Mouse (Mus musculus) MEL (cell line): ENCODE measurements at regions not wholly inside any gene's neighbourhood (a gene's known extent, or its start where the extent isn't known, plus 50 kb on each side); places are given as distances from the start of the nearest gene placed in this dataset.

Source experiments
- DNase-seq: peaks from one replicate; pipeline ENCODE4 v3.0.0; 2011; ENCODE audit warnings: low read depth, low spot score
- H3K27ac ChIP-seq: 2 replicates; pipeline ENCODE4 v1.5.1; 2012; ENCODE audit warnings: low read depth, mild to moderate bottlenecking, control low read depth, low read length, moderate library complexity; ENCODE audit not compliant: control insufficient read depth
- H3K27me3 ChIP-seq, 2 experiments: fragments of 150-350 bp in 1 of 2; sonication (generic) in 1 of 2; 2 replicates each; pipeline ENCODE4 v1.6.1; 2012; ENCODE audit warnings: low read length in 2 of 2, mild to moderate bottlenecking in 2 of 2, improper control_type of control experiment in 1 of 2, moderate library complexity in 1 of 2; ENCODE audit not compliant: insufficient read depth in 2 of 2, control insufficient read depth in 1 of 2
- H3K36me3 ChIP-seq, 2 experiments: 2 replicates each; pipeline ENCODE4 v1.6.1; 2012 to 2014; ENCODE audit warnings: low read length in 2 of 2, improper control_type of control experiment in 1 of 2, inconsistent platforms in 1 of 2, mild to moderate bottlenecking in 1 of 2; ENCODE audit not compliant: insufficient read depth in 2 of 2, control insufficient read depth in 1 of 2
- H3K4me1 ChIP-seq, 2 experiments: fragments of 150-350 bp in 1 of 2; sonication (generic) in 1 of 2; 2 replicates each; pipeline ENCODE4 v1.6.1; 2012; ENCODE audit warnings: low read length in 2 of 2, improper control_type of control experiment in 1 of 2, mild to moderate bottlenecking in 1 of 2; ENCODE audit not compliant: insufficient read depth in 2 of 2, control insufficient read depth in 1 of 2
- H3K4me3 ChIP-seq, 2 experiments: fragments of 150-350 bp in 1 of 2; sonication (generic) in 1 of 2; 2 replicates each; pipeline ENCODE4 v1.5.1; 2012; ENCODE audit warnings: low read depth in 2 of 2, low read length in 2 of 2, mild to moderate bottlenecking in 2 of 2, moderate library complexity in 2 of 2, control low read depth in 1 of 2, improper control_type of control experiment in 1 of 2; ENCODE audit not compliant: control insufficient read depth in 1 of 2, insufficient read depth in 1 of 2
- H3K79me2 ChIP-seq: 2 replicates; pipeline ENCODE4 v1.6.1; 2012; ENCODE audit warnings: mild to moderate bottlenecking, low read length, moderate library complexity; ENCODE audit not compliant: control insufficient read depth, poor library complexity, insufficient read depth
- H3K9ac ChIP-seq: 2 replicates; pipeline ENCODE4 v1.6.1; 2012; ENCODE audit warnings: low read depth, mild to moderate bottlenecking, control low read depth, low read length, moderate library complexity; ENCODE audit not compliant: control insufficient read depth, poor library complexity, severe bottlenecking
- H3K9me3 ChIP-seq: fragments of 150-350 bp; sonication (generic); replicated peaks from 2 replicates; pipeline ENCODE4 v1.6.1; 2012; ENCODE audit warnings: mild to moderate bottlenecking, low read length, improper control_type of control experiment, moderate library complexity; ENCODE audit not compliant: insufficient read depth
- BHLHE40 ChIP-seq: IDR thresholded peaks from 2 replicates; pipeline ENCODE4 v1.6.1; 2012; ENCODE audit warnings: low read depth, mild to moderate bottlenecking, inconsistent platforms, low read length, improper control_type of control experiment, borderline replicate concordance
- CHD1 ChIP-seq: IDR thresholded peaks from 2 replicates; pipeline ENCODE4 v1.6.1; 2012; ENCODE audit warnings: low read depth, mild to moderate bottlenecking, inconsistent platforms, low read length, improper control_type of control experiment
- CHD2 ChIP-seq: IDR thresholded peaks from 2 replicates; pipeline ENCODE4 v1.6.1; 2011; ENCODE audit warnings: low read length, improper control_type of control experiment
- E2F4 ChIP-seq: IDR thresholded peaks from 2 replicates; pipeline ENCODE4 v1.6.1; 2011; ENCODE audit warnings: low read depth, low read length, improper control_type of control experiment, borderline replicate concordance
- ELF1 ChIP-seq: IDR thresholded peaks from 2 replicates; pipeline ENCODE4 v1.6.1; 2014; ENCODE audit warnings: low read depth, mild to moderate bottlenecking, inconsistent platforms, low read length, improper control_type of control experiment, moderate library complexity
- ETS1 ChIP-seq: IDR thresholded peaks from 2 replicates; pipeline ENCODE4 v1.6.1; 2012; ENCODE audit warnings: low read depth, mild to moderate bottlenecking, inconsistent platforms, low read length, improper control_type of control experiment, moderate library complexity
- GABPA ChIP-seq: IDR thresholded peaks from 2 replicates; pipeline ENCODE4 v1.6.1; 2012; ENCODE audit warnings: low read depth, mild to moderate bottlenecking, inconsistent platforms, low read length, improper control_type of control experiment, moderate library complexity
- GATA1 ChIP-seq: IDR thresholded peaks from 2 replicates; pipeline ENCODE4 v1.6.1; 2011; ENCODE audit warnings: low read depth, low read length, improper control_type of control experiment
- JUND ChIP-seq: IDR thresholded peaks from 2 replicates; pipeline ENCODE4 v1.6.1; 2011; ENCODE audit warnings: low read depth, mild to moderate bottlenecking, improper control_type of control experiment, low read length
- MAZ ChIP-seq: IDR thresholded peaks from 2 replicates; pipeline ENCODE4 v1.6.1; 2012; ENCODE audit warnings: low read depth, mild to moderate bottlenecking, inconsistent platforms, low read length, improper control_type of control experiment
- MXI1 ChIP-seq: IDR thresholded peaks from 2 replicates; pipeline ENCODE4 v1.6.1; 2011; ENCODE audit warnings: mild to moderate bottlenecking, low read depth, low read length, improper control_type of control experiment
- MYB ChIP-seq: IDR thresholded peaks from 2 replicates; pipeline ENCODE4 v1.6.1; 2011; ENCODE audit warnings: mild to moderate bottlenecking, low read depth, low read length, improper control_type of control experiment
- NRF1 ChIP-seq: IDR thresholded peaks from 2 replicates; pipeline ENCODE4 v1.6.1; 2014; ENCODE audit warnings: low read depth, mild to moderate bottlenecking, inconsistent platforms, low read length, improper control_type of control experiment, moderate library complexity; ENCODE audit not compliant: poor library complexity, insufficient read depth, severe bottlenecking
- POLR2AphosphoS2 ChIP-seq: IDR thresholded peaks from 2 replicates; pipeline ENCODE4 v1.6.1; 2011; ENCODE audit warnings: low read length, improper control_type of control experiment
- POLR2AphosphoS5 ChIP-seq: IDR thresholded peaks from 2 replicates; pipeline ENCODE4 v1.6.1; 2012; ENCODE audit warnings: low read depth, borderline replicate concordance, mild to moderate bottlenecking, inconsistent platforms, low read length, moderate library complexity, mixed read lengths
- SIN3A ChIP-seq: IDR thresholded peaks from 2 replicates; pipeline ENCODE4 v1.6.1; 2012; ENCODE audit warnings: low read length, improper control_type of control experiment, inconsistent platforms
- SMC3 ChIP-seq: IDR thresholded peaks from 2 replicates; pipeline ENCODE4 v1.6.1; 2011; ENCODE audit warnings: low read depth, low read length, improper control_type of control experiment
- TAL1 ChIP-seq: IDR thresholded peaks from 2 replicates; pipeline ENCODE4 v1.6.1; 2012; ENCODE audit warnings: mild to moderate bottlenecking, inconsistent platforms, low read length, moderate library complexity, mixed read lengths
- TBP ChIP-seq: IDR thresholded peaks from 2 replicates; pipeline ENCODE4 v1.8.0; 2011; ENCODE audit warnings: low read depth, low read length, improper control_type of control experiment
- UBTF ChIP-seq: IDR thresholded peaks from 2 replicates; pipeline ENCODE4 v1.6.1; 2012; ENCODE audit warnings: low read depth, mild to moderate bottlenecking, inconsistent platforms, low read length, improper control_type of control experiment, moderate library complexity, borderline replicate concordance; ENCODE audit not compliant: insufficient read depth
- USF1 ChIP-seq: IDR thresholded peaks from 2 replicates; pipeline ENCODE4 v1.6.1; 2014; ENCODE audit warnings: low read depth, mild to moderate bottlenecking, inconsistent platforms, low read length, improper control_type of control experiment, moderate library complexity
- USF2 ChIP-seq, 2 experiments: IDR thresholded peaks; 2 replicates each; pipeline ENCODE4 v1.6.1; 2011 to 2012; ENCODE audit warnings: improper control_type of control experiment in 2 of 2, low read length in 2 of 2, borderline replicate concordance in 1 of 2, inconsistent platforms in 1 of 2, low read depth in 1 of 2, mild to moderate bottlenecking in 1 of 2; ENCODE audit not compliant: insufficient read depth in 1 of 2
- ZKSCAN1 ChIP-seq: IDR thresholded peaks from 2 replicates; pipeline ENCODE4 v1.6.1; 2012; ENCODE audit warnings: low read depth, mild to moderate bottlenecking, inconsistent platforms, low read length, improper control_type of control experiment, moderate library complexity
- ZMIZ1 ChIP-seq: IDR thresholded peaks from 2 replicates; pipeline ENCODE4 v1.6.1; 2012; ENCODE audit warnings: low read depth, mild to moderate bottlenecking, inconsistent platforms, low read length, improper control_type of control experiment, moderate library complexity
- ZNF384 ChIP-seq: IDR thresholded peaks from 2 replicates; pipeline ENCODE4 v1.6.1; 2012; ENCODE audit warnings: low read depth, mild to moderate bottlenecking, inconsistent platforms, low read length, improper control_type of control experiment

GRCm38 (mm10) chr11:114500416-114500815 lies 167.9 kb upstream of the Rpl38 start:
- no peaks in the 10 kb centered on the region for H3K79me2 ChIP-seq
- DNase-seq: no peak
- no peaks in the 10 kb centered on the region for H3K4me1 ChIP-seq
- H3K9me3 ChIP-seq: no peaks in the 10 kb centered on the region
- no peaks in the 10 kb centered on the region for H3K27me3 ChIP-seq
- TF ChIP-seq UBTF: no peak
- no peak for TF ChIP-seq CHD1
- TF ChIP-seq TBP: no peak
- TF ChIP-seq ZNF384: no peak
- TF ChIP-seq ZMIZ1: no peak
- no peak for TF ChIP-seq ZKSCAN1
- TF ChIP-seq ETS1: no peak
- TF ChIP-seq BHLHE40: no peak
- no peak for TF ChIP-seq ELF1
- no peak for TF ChIP-seq MYB
- TF ChIP-seq POLR2AphosphoS2: no peak
- TF ChIP-seq CHD2: no peak
- no peak for TF ChIP-seq USF1
- no peak for TF ChIP-seq NRF1
- TF ChIP-seq POLR2AphosphoS5: no peak
- no peak for TF ChIP-seq GABPA
- no peak for TF ChIP-seq E2F4
- no peak for TF ChIP-seq TAL1
- H3K27ac ChIP-seq: no peak overlapping the region
- no peak overlapping the region for H3K9ac ChIP-seq
- no peaks in the 10 kb centered on the region for H3K36me3 ChIP-seq
- H3K4me3 ChIP-seq: no peak overlapping the region

GRCm38 (mm10) chr11:114499665-114500064 lies 168.7 kb upstream of the Rpl38 start:
- no peak overlapping the region for H3K27ac ChIP-seq
- H3K9ac ChIP-seq: no peak overlapping the region
- no peaks in the 10 kb centered on the region for H3K9me3 ChIP-seq
- H3K27me3 ChIP-seq: no peaks in the 10 kb centered on the region
- DNase-seq: no peak
- H3K36me3 ChIP-seq: no peaks in the 10 kb centered on the region
- H3K4me3 ChIP-seq: no peak overlapping the region
- TF ChIP-seq CHD1: no peak
- no peak for TF ChIP-seq SIN3A
- no peak for TF ChIP-seq GATA1
- no peak for TF ChIP-seq TAL1
- no peak for TF ChIP-seq USF2 (IDR thresholded peaks at IDR 0.05; ENCODE audit: borderline replicate concordance in 1 of 2, insufficient read depth in 1 of 2, low read depth in 1 of 2, low read length in 2 of 2)
- no peak for TF ChIP-seq MAZ
- TF ChIP-seq JUND: no peak
- TF ChIP-seq MXI1: no peak
- no peak for TF ChIP-seq ZKSCAN1
- no peak for TF ChIP-seq SMC3
- no peak for TF ChIP-seq USF1
- no peak for TF ChIP-seq ETS1
- no peaks in the 10 kb centered on the region for H3K4me1 ChIP-seq
- no peaks in the 10 kb centered on the region for H3K79me2 ChIP-seq
